Mouse (Mus musculus): ENCODE measurements around the gene Nfix.
"Not testable (repeated sequence)": the region's sequence is repeated elsewhere in the genome, so short reads cannot be mapped to it uniquely, and the experiment has no call there.

Nfix gene

DNA sequence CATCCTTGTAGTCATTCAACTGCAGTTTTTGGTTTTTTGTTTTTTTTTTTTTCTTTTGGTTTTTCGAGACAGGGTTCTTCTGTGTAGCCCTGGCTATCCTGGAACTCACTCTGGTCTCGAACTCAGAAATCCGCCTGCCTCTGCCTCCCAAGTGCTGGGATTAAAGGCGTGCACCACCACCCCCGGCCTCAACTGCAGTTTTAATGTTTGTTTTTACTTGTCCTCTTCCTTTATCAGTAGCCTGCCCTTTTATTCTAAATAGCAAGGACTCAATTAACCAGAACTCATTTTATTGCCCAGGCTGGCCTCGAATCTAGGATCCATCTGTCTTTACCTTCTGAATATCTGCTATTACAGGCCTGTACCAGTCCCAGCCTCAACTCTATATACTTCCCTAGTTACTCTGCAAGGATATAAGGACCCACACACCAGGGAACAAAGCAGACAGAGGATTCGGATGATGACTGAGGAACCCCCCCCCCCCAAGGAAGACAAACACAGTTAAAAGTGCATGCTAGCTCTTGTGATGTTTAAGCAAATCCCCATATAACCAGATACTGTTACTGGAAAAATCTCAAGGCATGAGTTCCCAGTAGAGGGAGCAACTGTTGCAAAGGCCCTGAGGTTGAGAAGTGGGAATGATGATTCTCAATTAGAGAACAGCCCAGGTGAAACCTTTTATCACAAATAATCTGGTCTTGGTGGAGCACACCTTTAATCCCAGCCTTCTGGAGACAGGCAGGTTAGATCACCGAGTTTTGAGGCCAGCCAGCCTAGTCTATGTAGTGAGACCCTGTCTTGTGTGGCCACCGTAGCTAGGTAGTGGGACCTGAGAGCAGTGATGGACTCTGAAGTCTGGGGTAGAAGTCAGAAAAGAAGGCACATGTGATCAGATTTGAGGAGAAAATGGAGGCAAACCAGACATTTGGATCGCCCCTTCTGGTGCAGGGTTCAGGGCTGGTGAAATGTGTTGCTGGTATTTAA lies 32.9 kb upstream of the Nfix start:
- in situ Hi-C loops (cut with MboI, MseI): no loop called here

DNA sequence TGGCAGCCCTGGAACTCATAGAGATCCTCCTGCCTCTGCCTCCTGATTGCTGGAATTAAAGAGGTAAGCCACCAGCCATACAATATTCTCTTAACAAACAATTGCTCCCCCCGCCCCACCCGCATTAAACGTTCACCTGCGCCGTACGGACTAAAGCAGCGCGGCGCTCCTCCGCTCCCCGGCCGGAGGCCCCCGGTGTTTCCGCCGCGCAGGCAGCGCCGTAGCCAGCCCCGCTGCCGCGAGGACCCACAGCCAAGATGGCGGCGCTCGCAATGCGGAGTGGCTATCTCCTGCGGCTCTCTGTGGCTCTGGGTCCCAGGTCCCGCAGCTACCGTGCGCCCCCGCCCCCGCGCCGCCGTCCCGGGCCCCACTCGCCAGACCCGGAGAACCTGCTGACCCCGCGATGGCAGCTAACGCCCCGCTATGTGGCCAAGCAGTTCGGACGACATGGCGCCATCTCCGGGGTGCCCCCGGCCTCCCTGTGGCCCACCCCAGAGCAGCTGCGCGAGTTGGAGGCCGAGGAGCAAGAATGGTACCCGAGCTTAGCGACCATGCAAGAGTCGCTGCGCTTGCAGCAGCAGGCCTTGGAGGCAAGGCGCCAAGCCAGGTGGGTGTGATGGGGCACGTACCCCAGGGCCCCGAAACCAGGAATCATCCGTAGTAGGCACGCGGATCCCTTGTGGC lies 32.0 kb upstream of the Nfix start:
- in situ Hi-C loops (cut with MboI, MseI): no loop called here

DNA sequence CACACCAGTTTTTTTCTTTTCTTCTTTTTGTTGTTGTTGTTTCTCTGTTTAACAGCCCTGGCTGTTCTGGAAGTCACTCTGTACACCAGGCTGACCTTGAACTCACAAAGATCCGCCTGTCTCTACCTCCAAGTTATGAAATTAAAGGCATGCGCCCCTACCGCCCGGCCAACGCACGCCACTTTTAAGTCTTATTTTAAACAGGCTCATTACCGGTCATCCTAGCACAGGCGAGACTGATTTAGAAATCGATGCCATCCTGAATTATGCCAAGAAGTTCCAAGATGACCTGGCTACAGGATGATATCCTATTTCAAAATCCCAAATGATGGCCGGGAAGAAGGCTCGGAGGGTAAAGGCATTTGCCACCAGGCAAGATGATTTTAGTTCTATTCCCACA lies 31.3 kb upstream of the Nfix start, which contains the start of gene Gadd45gip1:
TSS of gene Gadd45gip1 (plus strand) at position 33 of the 400 bp plus-strand sequence.
- in situ Hi-C loops (cut with MboI, MseI): no loop called here

DNA sequence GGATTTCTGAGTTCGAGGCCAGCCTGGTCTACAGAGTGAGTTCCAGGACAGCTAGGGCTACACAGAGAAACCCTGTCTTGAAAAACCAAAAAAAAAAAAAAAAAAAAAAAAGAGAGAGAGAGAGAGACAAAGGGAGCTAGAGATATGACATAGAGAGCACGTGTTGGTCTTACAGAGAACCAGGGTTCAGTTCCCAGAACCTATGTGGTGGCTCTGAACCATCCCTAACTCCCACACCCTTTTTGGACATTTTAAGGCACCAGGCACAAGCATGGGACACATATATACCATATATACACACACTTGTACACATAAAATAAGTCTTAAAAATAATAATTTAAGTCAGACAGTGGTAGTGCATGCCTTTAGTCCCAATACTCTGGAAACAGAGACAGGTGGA lies 26.4 kb upstream of the Nfix start:
- in situ Hi-C loops (cut with MboI, MseI): not testable (repeated sequence)

DNA sequence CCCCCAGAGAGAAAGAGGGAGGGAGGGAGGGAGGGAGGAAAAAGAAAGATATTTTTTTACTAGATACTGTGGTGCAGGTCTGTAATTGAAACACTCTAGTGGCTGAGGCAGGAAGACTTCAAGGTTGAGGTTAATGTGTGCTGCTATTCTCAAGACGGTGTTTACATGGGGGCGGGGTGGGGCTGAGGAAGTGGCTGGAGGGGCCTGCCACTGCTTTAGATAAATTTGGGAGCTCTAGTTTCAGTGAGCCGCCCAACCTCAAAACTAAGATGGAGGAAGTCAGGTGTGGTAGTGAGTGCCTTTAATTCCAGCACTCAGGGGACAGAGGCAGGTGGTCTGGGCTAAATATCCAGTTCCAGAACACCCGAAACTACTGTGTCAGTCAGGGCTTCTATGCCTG lies 25.5 kb upstream of the Nfix start:
- in situ Hi-C loops (cut with MboI, MseI): no loop called here

DNA sequence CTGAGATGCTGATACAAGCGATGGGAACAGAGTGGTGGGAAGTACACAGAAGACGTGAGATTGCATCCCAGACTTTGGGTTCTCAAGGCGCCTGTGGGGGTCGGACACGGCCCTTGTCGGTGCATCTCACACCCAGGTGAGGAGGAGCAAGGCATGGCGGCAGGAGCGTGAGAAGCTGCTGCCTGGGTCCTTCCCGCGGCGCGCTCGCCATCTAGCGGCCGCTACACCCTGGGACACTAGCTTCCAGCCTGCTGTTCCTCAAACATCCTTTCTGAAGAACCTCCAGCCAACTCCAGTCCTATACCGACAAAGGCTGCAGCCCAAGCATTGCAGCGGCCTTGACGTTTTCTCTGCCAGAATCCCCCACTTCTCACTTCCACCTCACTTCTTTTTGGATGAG lies 23.5 kb upstream of the Nfix start:
- in situ Hi-C loops (cut with MboI, MseI): no loop called here

DNA sequence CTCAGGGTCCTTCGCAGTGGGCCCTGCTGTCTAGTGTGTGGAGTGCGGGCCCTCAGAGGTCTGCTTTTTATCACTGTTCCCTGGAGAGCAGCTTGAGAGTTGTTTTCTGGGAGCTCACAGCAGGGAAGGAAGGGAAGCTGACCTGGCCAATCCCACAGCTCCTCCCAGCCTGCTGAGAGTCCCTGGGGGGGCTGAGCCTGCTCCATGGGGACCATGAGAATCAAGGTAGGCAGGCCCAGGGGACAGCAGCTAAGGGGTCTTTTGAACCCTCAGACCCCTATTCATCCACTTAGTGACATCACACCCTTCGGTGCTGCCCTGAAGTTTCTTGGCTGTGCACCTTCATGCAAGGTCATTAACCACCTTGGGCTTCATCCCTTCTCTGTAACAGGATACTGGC lies 22.6 kb upstream of the Nfix start, which contains the start of gene Dand5:
TSS of gene Dand5 (minus strand) at position 101 of the 400 bp plus-strand sequence.
- in situ Hi-C loops (cut with MboI, MseI): no loop called here

DNA sequence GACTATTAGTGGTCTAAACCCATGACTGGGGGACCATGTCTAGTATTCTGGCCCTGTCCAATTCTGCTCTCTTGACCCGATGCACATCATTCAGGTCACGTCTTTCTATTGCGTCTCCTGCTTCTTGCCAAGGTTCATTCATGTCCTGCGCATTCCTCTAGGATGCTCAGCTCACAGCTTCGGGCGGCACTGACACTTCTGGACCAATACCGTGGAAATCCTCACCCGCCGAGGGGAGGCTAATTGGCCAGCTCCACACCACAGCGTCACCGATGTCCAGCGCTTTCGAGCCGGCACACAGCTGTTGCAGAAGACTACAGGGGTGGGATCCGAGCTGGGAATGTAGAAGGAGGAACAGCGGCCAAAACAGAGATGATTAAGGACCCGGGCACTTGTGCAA lies 16.0 kb upstream of the Nfix start:
- in situ Hi-C loops (cut with MboI, MseI): no loop called here

DNA sequence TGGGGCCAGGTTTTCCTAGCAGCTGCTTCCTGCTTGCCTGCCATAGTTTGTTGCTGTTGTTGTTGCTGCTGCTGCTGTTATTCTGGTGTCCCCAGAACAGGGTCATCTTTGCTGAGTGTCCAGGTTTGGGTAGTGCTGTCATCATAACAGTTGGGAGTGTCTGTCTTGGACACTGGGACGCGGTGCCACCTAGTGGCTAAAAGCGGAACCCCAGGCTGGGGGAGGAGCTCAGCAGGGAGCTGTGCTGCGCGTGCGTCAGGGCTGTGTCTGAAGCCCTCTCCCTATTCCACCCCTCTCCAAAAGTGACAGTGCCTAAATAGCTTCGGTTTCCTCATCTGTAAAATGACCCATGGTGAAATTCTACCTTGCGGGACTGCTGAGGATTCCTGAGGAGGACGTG lies 15.4 kb upstream of the Nfix start:
- in situ Hi-C loops (cut with MboI, MseI): no loop called here

DNA sequence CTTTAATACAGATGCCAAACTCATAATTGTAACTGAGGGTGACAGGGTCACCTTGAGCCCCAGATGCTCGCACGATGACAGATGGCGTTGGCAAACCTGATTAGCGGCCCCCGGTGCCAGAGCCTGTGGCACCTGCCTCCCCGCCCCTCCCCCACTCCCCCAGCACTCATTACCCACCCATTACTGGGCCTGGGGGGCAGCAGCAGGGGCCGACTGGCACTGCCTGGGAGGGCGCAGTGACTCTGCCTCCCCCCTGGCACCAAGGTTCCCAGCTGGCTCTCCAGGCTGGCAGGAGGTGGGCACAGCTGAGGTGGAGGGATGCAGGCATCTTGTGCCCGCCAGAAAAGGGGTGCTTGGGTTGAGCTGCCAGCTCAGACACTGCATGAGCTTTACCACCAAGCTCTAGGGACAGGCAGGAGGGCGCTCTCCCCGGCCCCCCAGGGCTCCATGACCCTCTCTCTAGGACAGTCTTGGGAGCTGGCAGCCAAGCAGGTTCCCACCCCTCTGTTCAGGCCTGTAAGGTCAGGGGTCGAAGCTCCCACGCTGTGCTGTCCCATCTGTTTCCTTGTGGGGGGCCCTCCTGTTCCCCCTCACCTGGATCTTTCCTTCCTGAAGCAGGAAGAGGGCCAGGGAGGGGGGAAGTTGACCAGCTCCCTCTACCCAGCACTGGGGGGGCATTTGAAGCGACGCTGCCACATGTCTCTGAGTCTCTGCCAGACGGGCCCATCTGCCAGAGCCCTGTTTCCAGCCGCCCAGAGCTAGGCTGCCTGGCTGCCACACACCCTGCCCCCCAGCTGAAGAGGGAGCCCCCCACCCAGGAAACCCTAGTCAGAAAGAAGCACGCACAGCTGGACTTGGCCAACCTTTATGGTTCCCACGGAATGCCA lies 14.7 kb upstream of the Nfix start:
- in situ Hi-C loops (cut with MboI, MseI): loop anchor here (5.0 kb wide), 1 partner anchor 102 kb away; no protein-coding TSS in a partner anchor

DNA sequence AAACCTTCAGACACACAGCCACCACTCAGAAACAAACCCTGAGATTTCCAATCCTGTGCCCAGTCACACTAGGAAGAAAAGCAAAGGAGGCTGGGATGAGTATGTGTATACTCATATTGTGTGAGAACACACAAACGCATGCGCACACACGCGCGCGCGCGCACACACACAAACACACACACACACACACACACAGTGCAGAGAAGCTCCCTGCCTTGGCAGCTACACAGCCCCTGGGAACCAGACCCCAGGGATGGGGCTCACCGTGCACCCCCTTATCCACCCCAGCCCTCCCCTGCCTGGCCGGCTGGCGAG lies 14.1 kb upstream of the Nfix start:
- in situ Hi-C loops (cut with MboI, MseI): loop anchor here (5.0 kb wide), 1 partner anchor 102 kb away; no protein-coding TSS in a partner anchor

DNA sequence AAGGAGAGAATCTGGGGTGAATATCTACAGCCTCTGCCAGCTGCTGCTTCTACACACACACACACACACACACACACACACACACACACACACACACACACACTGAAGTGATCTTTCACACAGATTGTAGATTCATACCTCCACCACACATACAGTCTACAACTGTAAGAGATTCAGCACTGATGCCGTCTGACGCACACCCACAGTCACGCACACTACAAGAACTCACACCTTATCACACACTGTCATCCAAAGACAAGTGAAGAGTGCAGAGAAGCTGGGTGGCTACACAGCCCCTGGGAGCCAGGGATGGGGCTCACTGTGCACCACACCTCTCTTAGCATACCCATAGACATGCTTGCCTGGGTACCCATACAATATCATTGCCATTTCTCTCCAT lies 13.7 kb upstream of the Nfix start:
- in situ Hi-C loops (cut with MboI, MseI): loop anchor here (5.0 kb wide), 1 partner anchor 102 kb away; no protein-coding TSS in a partner anchor

DNA sequence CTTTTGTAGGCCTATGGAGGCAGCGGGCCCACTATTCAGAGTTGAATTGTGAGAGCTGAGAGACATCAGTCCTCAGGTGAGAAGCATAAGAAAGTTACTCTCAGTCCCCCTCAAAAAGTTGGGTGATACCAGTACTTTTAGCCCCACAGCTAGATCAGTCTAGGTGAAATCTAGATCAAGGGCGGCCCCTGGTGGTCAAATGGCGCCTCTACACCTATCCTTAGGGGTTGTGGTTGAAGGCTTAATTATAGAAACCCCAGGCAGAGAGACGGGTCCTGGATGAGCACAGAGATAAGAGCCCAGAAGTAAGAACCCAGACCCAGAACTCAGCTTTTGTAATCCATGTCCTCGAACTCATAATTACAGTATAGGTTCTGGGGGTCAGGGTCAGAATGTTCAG lies 12.9 kb upstream of the Nfix start:
- in situ Hi-C loops (cut with MboI, MseI): loop anchor here (5.0 kb wide), 1 partner anchor 101 kb away; no protein-coding TSS in a partner anchor

DNA sequence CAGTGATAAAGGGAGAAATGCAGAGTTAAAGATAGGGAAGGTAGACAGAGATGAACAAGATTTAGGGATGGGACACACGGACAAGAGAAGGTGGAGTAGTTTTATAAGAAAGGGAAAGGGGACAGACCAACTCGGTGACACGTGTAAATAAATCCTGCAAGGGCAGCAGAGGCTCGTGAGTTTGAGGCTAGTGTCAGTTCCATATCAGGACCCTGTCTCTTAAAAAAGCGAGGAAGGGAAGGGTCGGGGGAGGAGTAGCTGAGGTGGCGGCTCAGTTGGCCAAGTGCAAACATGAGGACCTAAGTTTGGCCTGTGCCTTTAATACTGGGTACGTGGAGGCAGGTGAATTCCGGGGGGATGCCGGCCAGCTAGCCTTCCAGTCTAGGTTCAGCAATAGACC lies 11.2 kb upstream of the Nfix start:
- in situ Hi-C loops (cut with MboI, MseI): loop anchor here (5.0 kb wide), 1 partner anchor 99 kb away; no protein-coding TSS in a partner anchor

DNA sequence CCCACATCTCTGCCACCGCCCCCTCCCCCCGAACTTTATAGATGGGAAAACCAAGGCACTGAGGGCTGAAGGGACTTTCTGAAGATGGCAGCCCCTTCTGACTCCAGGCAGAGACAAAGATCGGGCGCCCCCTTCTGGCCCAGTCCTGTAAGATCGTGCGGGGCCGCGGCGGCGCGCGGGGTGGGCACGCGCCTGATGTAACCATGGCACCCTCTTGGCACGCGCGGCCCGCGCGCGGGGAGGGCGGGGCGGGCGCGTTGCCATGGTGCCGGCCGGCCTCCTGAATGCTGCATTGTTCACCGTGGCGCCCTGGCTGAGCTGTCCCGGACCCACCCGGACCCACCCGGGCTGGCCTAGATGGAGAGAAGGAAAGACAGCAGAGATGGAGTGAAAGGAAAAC lies 10.8 kb upstream of the Nfix start:
- in situ Hi-C loops (cut with MboI, MseI): loop anchor here (5.0 kb wide), 1 partner anchor 99 kb away; no protein-coding TSS in a partner anchor

DNA sequence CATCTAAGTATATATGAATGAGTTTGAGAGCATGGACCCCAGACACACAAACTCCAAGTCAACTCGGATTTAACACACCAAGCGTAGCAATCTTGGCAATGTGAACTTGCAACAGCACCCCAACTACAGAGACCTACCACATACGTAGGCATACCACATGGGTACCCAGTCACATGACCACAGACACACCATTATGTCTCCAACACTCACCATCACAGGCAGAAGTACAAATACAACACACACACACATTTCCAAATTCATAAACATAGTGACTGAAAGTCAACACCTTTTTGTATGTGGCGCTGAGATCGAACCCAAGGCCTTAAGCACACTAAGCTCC lies 9.8 kb upstream of the Nfix start:
- in situ Hi-C loops (cut with MboI, MseI): loop anchor here (5.0 kb wide), 1 partner anchor 98 kb away; no protein-coding TSS in a partner anchor

DNA sequence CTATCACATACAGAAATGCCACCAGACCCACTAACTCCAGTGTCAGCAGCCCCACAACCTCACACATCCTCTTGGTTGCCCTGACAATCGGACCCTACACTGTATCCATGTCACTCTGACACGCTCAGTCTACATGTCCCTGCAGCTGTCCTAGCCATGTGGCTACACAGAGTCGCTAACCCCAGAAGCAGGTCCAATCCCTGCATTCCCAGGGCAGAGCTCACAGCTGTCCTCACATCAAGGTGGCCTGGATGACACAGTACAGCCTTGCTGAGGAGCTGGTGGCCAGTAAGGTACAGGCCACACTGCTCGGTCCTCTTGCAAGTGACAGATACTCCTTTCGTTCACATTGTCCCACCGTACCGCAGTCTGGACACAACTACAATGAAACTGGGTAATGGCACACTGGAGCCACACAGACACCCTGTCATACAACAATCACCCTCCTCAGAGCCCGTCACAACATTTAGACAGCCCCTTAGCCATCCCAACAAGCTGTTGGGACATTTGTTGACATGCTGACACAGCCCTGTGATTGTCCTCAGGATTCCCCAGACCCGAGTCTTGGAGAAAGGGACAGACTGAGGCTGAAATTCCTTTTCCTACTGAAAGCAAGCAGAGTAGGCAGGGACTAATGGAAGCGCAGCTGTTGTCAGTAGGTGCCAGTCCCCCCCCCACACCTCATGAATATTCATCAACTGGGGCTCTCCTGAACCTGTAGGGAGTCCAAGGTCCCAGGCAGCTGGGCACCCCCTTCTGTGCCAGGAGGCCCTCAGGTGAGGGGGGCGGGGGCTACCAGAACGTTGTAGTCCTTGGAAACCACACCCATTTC lies 9.2 kb upstream of the Nfix start:
- in situ Hi-C loops (cut with MboI, MseI): no loop called here

DNA sequence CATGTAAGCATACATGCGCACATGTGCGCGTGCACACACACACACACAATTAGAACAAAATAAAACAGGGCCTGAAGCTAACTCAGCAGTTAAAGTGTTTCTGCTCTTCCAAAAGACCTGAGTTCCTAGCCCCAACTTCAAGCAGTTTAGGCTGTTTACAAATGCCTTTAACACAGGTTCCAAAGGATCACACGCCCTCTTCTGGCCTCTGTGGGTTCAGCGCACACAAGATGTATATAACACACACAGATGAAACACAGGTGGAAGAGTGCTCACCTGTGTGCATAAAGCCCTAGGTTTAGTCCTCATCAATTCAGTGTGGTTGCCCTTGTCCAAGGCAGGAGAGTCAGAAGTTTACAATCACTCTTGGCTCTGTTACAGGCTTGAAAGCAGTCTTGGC lies 5.9 kb upstream of the Nfix start:
- in situ Hi-C loops (cut with MboI, MseI): no loop called here

DNA sequence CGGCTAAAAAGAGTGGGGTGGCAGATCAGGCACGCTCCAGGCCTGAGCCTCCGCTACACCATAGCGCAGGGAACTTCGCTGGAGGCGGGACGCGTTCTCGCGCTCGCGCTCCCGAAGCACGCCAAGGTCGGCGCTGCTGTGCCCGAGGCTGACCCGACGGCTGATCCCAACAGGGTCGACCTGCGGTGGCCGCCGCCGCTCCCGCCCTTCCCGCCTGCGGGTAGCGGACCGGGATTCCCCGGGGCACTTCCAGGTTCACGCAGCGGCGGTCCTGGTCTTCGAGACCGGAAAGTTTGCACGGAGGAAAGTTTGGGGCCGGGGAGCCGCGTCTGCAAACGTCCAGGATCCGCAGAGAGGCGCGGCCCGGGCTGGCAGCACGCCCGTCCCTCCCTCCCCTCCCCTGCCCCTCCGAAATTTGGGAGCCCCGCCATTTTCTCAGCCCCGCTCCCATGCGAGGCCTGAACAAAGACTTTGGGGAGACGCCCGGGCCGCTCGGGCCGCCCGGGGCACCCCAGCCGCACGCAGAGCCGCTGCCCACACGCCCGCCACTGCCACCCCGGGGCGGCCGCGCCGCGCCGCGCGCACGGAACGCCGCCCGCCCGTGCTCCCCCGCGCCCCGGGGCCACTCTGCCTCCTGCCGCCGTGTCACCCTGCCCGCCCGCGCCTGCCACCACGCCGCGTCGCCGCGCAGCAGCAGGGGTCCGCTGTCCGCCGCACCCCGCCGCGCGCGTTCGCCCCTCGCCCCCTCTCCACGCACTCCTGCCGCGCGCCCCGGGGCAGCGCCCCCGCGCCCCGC lies 810 bp downstream of the Nfix start:
- in situ Hi-C loops (cut with MboI, MseI): loop anchor here (5.0 kb wide), 1 partner anchor 67 kb away; no protein-coding TSS in a partner anchor

Data from T-helper 1 cell (primary cell).